In the genomic region with DNA sequence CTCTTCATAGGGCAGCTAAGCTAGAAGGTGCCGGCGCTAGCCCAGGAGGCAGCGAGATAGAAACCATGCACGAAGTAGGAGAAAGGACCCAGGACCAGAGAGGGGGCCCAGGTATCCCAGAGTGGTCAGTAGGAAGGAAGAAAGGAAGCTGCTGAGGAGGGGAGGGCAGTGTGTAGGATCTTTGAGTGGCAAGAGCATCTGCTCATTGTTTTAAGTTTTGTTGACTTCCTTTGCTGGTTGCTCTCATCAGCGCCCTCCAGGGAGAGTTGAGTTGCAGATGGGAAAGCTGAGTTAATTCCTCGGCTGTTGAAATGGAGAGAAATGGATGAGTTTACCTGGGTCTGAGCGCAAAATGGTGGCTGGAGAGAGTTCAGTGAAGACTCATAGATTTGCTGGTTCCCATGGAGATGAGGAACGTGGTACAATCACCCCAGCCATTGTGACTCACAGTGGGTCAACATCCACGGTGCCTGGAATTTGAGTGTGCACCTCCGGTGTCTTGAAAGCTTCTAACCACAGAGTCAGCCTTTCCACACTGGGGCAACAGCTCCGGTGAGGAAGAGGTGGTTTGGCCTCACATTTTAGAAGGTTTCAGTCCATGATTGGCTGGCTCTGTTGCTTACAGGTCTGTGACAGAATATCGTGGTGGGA, we compare ENCODE assay signal across 24 mouse cellular contexts. TPM values are rescaled to one million over a fixed set of nuclear protein-coding genes. Genes with fewer than 3 reads are reported as not detected.
DNase-seq lines count a peak whose midpoint lies in the region; TF ChIP-seq lines count a peak whose summit lies in the region.
"Had no signal": no experiment of that assay in that cellular context is flagged by ENCODE, and none has a peak within 500 bp of the region (broad histone marks: within the 10 kb centered on the region; RNA-seq: fewer than 3 reads in every experiment).

No protein-coding gene starts in this region.

- peaks cover 2% of the 10 kb centered on the region; the same call in 1 of the 2 replicates for H3K4me1 ChIP-seq in testis, adult 2 months (ENCODE audit: control insufficient read depth, insufficient read depth, low read length)
- H3K4me1 ChIP-seq in brown adipose tissue, adult 24 weeks (ENCODE audit: control insufficient read depth, insufficient read depth, insufficient read length, low read length), result peaks cover 7% of the 10 kb centered on the region; the same call in 1 of the 2 replicates
- H3K4me1 ChIP-seq: embryonic facial prominence, embryonic 12.5 days; forebrain, embryonic 13.5 days; forebrain, embryonic 15.5 days had no signal

- no peaks in the 10 kb centered on the region for H3K27me3 ChIP-seq in testis, adult 2 months (ENCODE audit: control insufficient read depth, insufficient read depth, low read length)
- H3K27me3 ChIP-seq: embryonic facial prominence, embryonic 12.5 days; forebrain, embryonic 13.5 days; forebrain, embryonic 15.5 days had no signal

- no peak for TF ChIP-seq POLR2A in testis, adult 2 months (IDR thresholded peaks at IDR 0.05; ENCODE audit: control insufficient read depth, low read depth, low read length)

- peak overlapping the region; percentile 76 for H3K4me3 ChIP-seq in testis, adult 2 months (ENCODE audit: control insufficient read depth, low read depth, low read length)
- no peak overlapping the region for H3K4me3 ChIP-seq in brown adipose tissue, adult 24 weeks (ENCODE audit: insufficient read depth, low read depth, low read length)
- H3K4me3 ChIP-seq: embryonic facial prominence, embryonic 10.5 days; embryonic facial prominence, embryonic 12.5 days; forebrain, embryonic 13.5 days; forebrain, embryonic 15.5 days had no signal

- no peak for DNase-seq in testis, postnatal 14 days (ENCODE audit: low spot score)
- DNase-seq in gastrocnemius, postnatal 4 days (ENCODE audit: low spot score in 2 of 2), result no peak
- DNase-seq in kidney, adult 8-10 months, result no peak
- DNase-seq: adrenal gland, adult 8-10 months; adrenal gland, postnatal 25 days; B cell, adult 2 months; cerebellum, adult 11-12 months; cerebellum, adult 2 months; cerebellum, adult 9-10 months; cerebellum, postnatal 25 days; forebrain, postnatal 0 days had no signal

- H3K36me3 ChIP-seq in testis, adult 2 months (ENCODE audit: control insufficient read depth, insufficient read depth, low read length), result no peaks in the 10 kb centered on the region
- H3K36me3 ChIP-seq: embryonic facial prominence, embryonic 10.5 days; embryonic facial prominence, embryonic 12.5 days; forebrain, embryonic 15.5 days had no signal

- no peak for TF ChIP-seq CTCF in testis, adult 2 months (IDR thresholded peaks at IDR 0.05; ENCODE audit: control insufficient read depth, insufficient read depth, insufficient replicate concordance, low read depth, low read length)

- H3K27ac ChIP-seq in testis, adult 2 months (ENCODE audit: control insufficient read depth, insufficient read depth, low read depth, low read length), result no peak overlapping the region
- H3K27ac ChIP-seq in brown adipose tissue, adult 24 weeks (replicated peaks; ENCODE audit: low read depth, low read length), result peak overlapping the region; percentile 36
- H3K27ac ChIP-seq: embryonic facial prominence, embryonic 10.5 days; embryonic facial prominence, embryonic 12.5 days; forebrain, embryonic 13.5 days; forebrain, embryonic 15.5 days had no signal

RNA-seq across cellular contexts. Expression of a gene that starts 17.3 kb away (rescaled TPM):
- 0.04 TPM in 1 of 2 replicates, not detected in the other for polyA plus RNA-seq in testis, adult 2 months (2012; rRNA removed)
- not detected in 2 replicates for polyA plus RNA-seq in brown adipose tissue, adult 24 weeks (2012; ENCODE audit: insufficient read depth, insufficient read length, missing spikeins)
- total RNA-seq in gastrocnemius, postnatal 4 days (2021), result not detected
- total RNA-seq: adrenal gland, adult 18-20 months; adrenal gland, adult 8-10 months; adrenal gland, postnatal 25 days; adrenal gland, postnatal 4 days; ES-E14; MEL had no signal
- polyA plus RNA-seq: activated CD4-positive, CD25-positive, alpha-beta regulatory T cell, adult 4 months; embryonic facial prominence, embryonic 14.5 days; forebrain, embryonic 11.5 days had no signal

RNA-seq across cellular contexts. Expression of a gene that starts 26.1 kb away (rescaled TPM):
- 0.40 and 0.67 TPM in 2 replicates for polyA plus RNA-seq in testis, adult 2 months (2012; rRNA removed)
- polyA plus RNA-seq in brown adipose tissue, adult 24 weeks (2012; ENCODE audit: insufficient read depth, insufficient read length, missing spikeins), result 131 and 159 TPM in 2 replicates
- total RNA-seq in gastrocnemius, postnatal 4 days (2021), result under 1 TPM; 0.37 to 0.57 TPM
- total RNA-seq: forebrain, postnatal 0 days had no signal
- polyA plus RNA-seq: activated CD4-positive, CD25-positive, alpha-beta regulatory T cell, adult 4 months; forebrain, embryonic 11.5 days; forebrain, embryonic 13.5 days; forebrain, embryonic 15.5 days; forebrain, postnatal 0 days had no signal

RNA-seq across cellular contexts. Expression of a gene that starts 41.9 kb away (rescaled TPM):
- polyA plus RNA-seq in testis, adult 2 months (2012; rRNA removed), result 52.2 and 62.5 TPM in 2 replicates
- polyA plus RNA-seq in brown adipose tissue, adult 24 weeks (2012; ENCODE audit: insufficient read depth, insufficient read length, missing spikeins), result 53.7 and 66.6 TPM in 2 replicates
- 10 to 100 TPM; 18.6 to 19.3 TPM for total RNA-seq in gastrocnemius, postnatal 4 days (2021)

Comparison
In these comparisons a context has a peak if more than half of its experiments do, and no peak if none do; other contexts are left out.
1. RNA of a gene that starts 26.1 kb away (polyA plus RNA-seq): 131 to 159 TPM in brown adipose tissue, adult 24 weeks; 0.40 to 0.67 TPM in testis, adult 2 months; every median in the first group is over 10 times any median in the second.